Mouse (Mus musculus) stomach, postnatal 0 days (tissue): ENCODE measurements around the gene Kif12.

ENCODE experiments used
- CTCF ChIP-seq: IDR thresholded peaks from 2 replicates; pipeline ENCODE4 v1.5.1; 2016; ENCODE audit warnings: antibody characterized with exemption, low read depth, mild to moderate bottlenecking, moderate library complexity
- EP300 ChIP-seq: optimal IDR thresholded peaks from 2 replicates; pipeline ENCODE3; 2016; ENCODE audit warnings: antibody characterized with exemption

- TF ChIP-seq EP300 = no peak
- peak; percentile 51 for TF ChIP-seq CTCF
Measured at GRCm38 (mm10) chr4:63213907-63214621, 42.1 kb upstream of the Kif12 start, which contains the start of gene Col27a1.
